Mouse (Mus musculus) bone marrow macrophage, adult 2 months (primary cell): ENCODE results near the gene Tctn1. TPM values are rescaled to one million over a fixed set of nuclear protein-coding genes. Genes with fewer than 3 reads are reported as not detected.
"Not testable (repeated sequence)": the region's sequence is repeated elsewhere in the genome, so short reads cannot be mapped to it uniquely, and the experiment has no call there.

ENCODE experiments used
- H3K27ac ChIP-seq: 2 replicates; pipeline ENCODE4 v1.5.1; 2012; ENCODE audit warnings: low read depth, low read length; ENCODE audit not compliant: insufficient read depth
- H3K4me1 ChIP-seq: 2 replicates; pipeline ENCODE4 v1.6.1; 2012; ENCODE audit warnings: low read length; ENCODE audit not compliant: control insufficient read depth, insufficient read depth
- H3K4me3 ChIP-seq: 2 replicates; pipeline ENCODE4 v1.5.1; 2012; ENCODE audit warnings: mild to moderate bottlenecking, low read length, moderate library complexity; ENCODE audit not compliant: insufficient read depth
- CTCF ChIP-seq: IDR thresholded peaks from 2 replicates; pipeline ENCODE4 v1.5.1; 2012; ENCODE audit warnings: low read depth, mild to moderate bottlenecking, low read length, moderate library complexity
- POLR2A ChIP-seq: IDR thresholded peaks from 2 replicates; pipeline ENCODE4 v1.6.1; 2012; ENCODE audit warnings: mild to moderate bottlenecking, low read depth, low read length, borderline replicate concordance
- polyA plus RNA-seq: library from polyadenylated mRNA; stranded (reverse); fragments of >200 nt; gene quantifications from 2 replicates; pipeline ENCODE4 v1.2.4, GENCODE M21; 2012; ENCODE audit not compliant: missing spikeins, insufficient read depth, insufficient read length

Tctn1 gene
- polyA plus RNA-seq, 1 experiment = 13.7 TPM

- TF ChIP-seq CTCF = no peak
- Histone ChIP-seq H3K27ac (no peak overlapping the region), H3K4me1 (peaks cover 11% of the 10 kb centered on the region), H3K4me3 (no peak overlapping the region)
These were observed 40.0 kb downstream of the Tctn1 start for GRCm38 (mm10) chr5:122224291-122224690.

DNA sequence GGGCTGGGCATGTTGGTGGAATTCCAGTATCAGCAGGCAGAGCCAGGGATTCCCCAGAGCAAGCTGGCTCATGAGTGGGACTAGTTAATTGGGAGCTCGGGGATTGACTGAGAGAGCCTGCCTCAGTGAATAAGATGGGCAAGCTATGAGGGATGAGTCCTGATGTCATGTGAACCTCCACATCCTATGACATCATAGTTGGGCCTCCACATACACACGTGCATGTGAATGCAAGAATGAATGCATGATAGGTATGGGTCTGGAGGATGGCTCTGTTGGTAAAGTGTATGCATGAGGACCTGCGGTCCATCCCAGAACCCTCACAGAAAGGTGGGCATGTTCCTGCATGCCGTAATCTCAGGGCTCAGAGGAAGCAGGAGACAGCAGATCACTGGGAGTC, 43.2 kb downstream of the Tctn1 start:
- Histone ChIP-seq H3K4me1 (peaks cover 21% of the 10 kb centered on the region), H3K4me3 (no peak overlapping the region), H3K27ac (no peak overlapping the region)
- TF ChIP-seq POLR2A (no peak), CTCF (no peak)

GRCm38 (mm10) chr5:122219655-122220629, 44.3 kb downstream of the Tctn1 start:
- no peak overlapping the region for H3K4me3 ChIP-seq
- peaks cover 21% of the 10 kb centered on the region for H3K4me1 ChIP-seq
- no peak overlapping the region for H3K27ac ChIP-seq
- TF ChIP-seq POLR2A (no peak), CTCF (0 out of 2 replicates have a peak, but pooled peaks have one; percentile 3)

GRCm38 (mm10) chr5:122218928-122219327, 45.3 kb downstream of the Tctn1 start:
- TF ChIP-seq CTCF (no peak), POLR2A (no peak)
- H3K4me1 ChIP-seq = peaks cover 21% of the 10 kb centered on the region
- H3K27ac ChIP-seq = no peak overlapping the region
- no peak overlapping the region for H3K4me3 ChIP-seq

DNA sequence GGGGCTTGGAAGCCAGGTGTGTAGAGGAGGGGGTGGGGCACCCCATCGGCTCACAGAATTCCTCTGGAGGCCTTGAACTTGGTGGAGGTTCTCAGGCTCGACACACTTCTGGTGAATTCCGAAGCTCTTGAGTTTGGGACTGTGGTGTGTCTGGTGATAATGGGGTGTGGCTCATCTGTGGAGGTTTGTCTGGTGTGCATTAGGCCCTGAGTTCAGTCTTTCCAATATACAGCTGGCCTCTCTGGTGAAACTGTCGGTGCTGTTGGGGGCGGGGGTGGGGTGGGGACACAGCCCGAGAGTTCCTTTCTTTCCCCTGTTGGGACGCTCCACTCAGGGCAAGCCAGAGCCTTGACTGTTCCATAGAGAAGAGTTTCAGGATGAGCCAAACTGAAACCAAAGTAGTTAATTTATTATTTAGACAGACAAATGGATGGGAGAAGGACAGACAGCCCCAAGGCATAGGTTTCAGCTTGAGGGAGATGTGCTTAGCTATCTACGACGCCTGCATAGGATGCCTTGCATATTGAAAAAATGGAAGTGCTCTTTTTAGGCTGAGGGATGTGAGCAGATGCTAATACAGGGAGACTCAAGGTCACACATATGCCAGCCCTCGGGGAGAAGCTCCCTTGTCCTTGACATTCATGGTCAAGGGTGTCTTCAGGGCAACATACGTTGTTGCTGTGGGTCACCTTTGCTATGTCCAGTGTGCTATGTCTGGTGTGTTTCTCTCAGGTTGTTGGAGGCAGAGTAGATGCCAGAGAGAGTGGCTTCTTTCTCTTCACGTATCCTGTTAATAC, 46.0 kb downstream of the Tctn1 start:
- TF ChIP-seq CTCF (no peak), POLR2A (no peak)
- H3K27ac ChIP-seq = no peak overlapping the region

GRCm38 (mm10) chr5:122217636-122218035, 46.6 kb downstream of the Tctn1 start:
- no peak overlapping the region for H3K4me3 ChIP-seq
- TF ChIP-seq POLR2A = no peak
- TF ChIP-seq CTCF = no peak
- H3K4me1 ChIP-seq = peaks cover 21% of the 10 kb centered on the region
- H3K27ac ChIP-seq = no peak overlapping the region

More for the DNA sequence above, 46.0 kb downstream of the Tctn1 start:
- H3K4me3 ChIP-seq = no peak overlapping the region
- H3K4me1 ChIP-seq = peaks cover 21% of the 10 kb centered on the region

- no peak overlapping the region for H3K27ac ChIP-seq
- TF ChIP-seq CTCF (no peak), POLR2A (no peak)
- no peak overlapping the region for H3K4me3 ChIP-seq
These were observed 50.4 kb downstream of the Tctn1 start for GRCm38 (mm10) chr5:122213861-122214260.

GRCm38 (mm10) chr5:122212820-122213219, 51.4 kb downstream of the Tctn1 start:
- peaks cover 19% of the 10 kb centered on the region for H3K4me1 ChIP-seq
- H3K27ac ChIP-seq, H3K4me3 ChIP-seq: not testable (repeated sequence)

More at GRCm38 (mm10) chr5:122213861-122214260, 50.4 kb downstream of the Tctn1 start:
- H3K4me1 ChIP-seq = peaks cover 23% of the 10 kb centered on the region

- Histone ChIP-seq H3K4me3 (no peak overlapping the region), H3K27ac (no peak overlapping the region), H3K4me1 (peaks cover 26% of the 10 kb centered on the region)
- no peak for TF ChIP-seq POLR2A
- no peak for TF ChIP-seq CTCF
These were observed 52.1 kb downstream of the Tctn1 start for GRCm38 (mm10) chr5:122212125-122212524.

DNA sequence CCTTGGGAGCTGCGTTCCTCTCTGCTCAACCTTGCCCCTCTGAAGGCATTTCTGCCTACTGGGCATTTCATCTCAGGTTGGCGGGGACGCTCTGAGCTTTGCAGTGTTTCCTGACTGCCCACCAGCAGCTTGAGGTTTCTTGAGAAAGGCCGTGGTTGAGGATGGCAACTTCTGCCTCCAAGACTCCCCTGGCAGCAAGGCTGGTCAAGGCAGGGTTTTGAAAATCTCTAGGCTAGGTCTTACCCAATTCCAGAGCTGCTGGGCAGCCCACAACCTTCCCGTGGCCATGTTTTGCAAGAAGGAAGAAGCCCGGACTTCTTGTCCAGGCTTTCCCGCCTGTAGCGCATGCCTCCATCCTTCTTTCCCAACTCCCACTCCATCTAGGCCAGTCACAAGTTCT, 53.4 kb downstream of the Tctn1 start:
- TF ChIP-seq POLR2A = no peak
- no peak for TF ChIP-seq CTCF
- Histone ChIP-seq H3K27ac (no peak overlapping the region), H3K4me3 (no peak overlapping the region), H3K4me1 (peaks cover 26% of the 10 kb centered on the region)
